Mouse (Mus musculus): ENCODE data around the gene Cecr2. TPM values are rescaled to one million over a fixed set of nuclear protein-coding genes. Genes with fewer than 3 reads are reported as not detected.

Gene Cecr2
- polyA plus RNA-seq, 1 experiment from 2014 or later = 6.6 TPM

Small RNAs within 50 kb of the gene (microRNA-seq; reads per million reads assigned to microRNA genes)
- not detected for gene Gm25193

Other genes starting within 250 kb of the Cecr2 start
- gene Il17ra, start 203.1 kb upstream of the Cecr2 start, polyA plus RNA-seq (2015; fragmentation: Nextera tagmentation; extraction: Ambion mirVana) = 10.4 and 12.1 TPM in 2 replicates
- gene Tmem121b, start 172.6 kb upstream of the Cecr2 start, polyA plus RNA-seq (2015; fragmentation: Nextera tagmentation; extraction: Ambion mirVana) = not detected in 2 replicates
- gene Hdhd5, start 135.1 kb upstream of the Cecr2 start, polyA plus RNA-seq (2015; fragmentation: Nextera tagmentation; extraction: Ambion mirVana) = 9.9 and 11.6 TPM in 2 replicates
- gene Slc25a18, start 107.2 kb downstream of the Cecr2 start, polyA plus RNA-seq (2015; fragmentation: Nextera tagmentation; extraction: Ambion mirVana) = 0.07 and 0.09 TPM in 2 replicates
- 155 and 157 TPM in 2 replicates for gene Atp6v1e1, start 156.4 kb downstream of the Cecr2 start, polyA plus RNA-seq (2015; fragmentation: Nextera tagmentation; extraction: Ambion mirVana)
- 34.3 and 34.4 TPM in 2 replicates for gene Bcl2l13, start 169.8 kb downstream of the Cecr2 start, polyA plus RNA-seq (2015; fragmentation: Nextera tagmentation; extraction: Ambion mirVana)

Data from liver, embryonic 15.5 days (tissue).